Mouse (Mus musculus): Measurements from ENCODE around the gene Creg1. TPM values are rescaled to one million over a fixed set of nuclear protein-coding genes. Genes with fewer than 3 reads are reported as not detected.

Gene Creg1
- polyA plus RNA-seq, 1 experiment from 2014 or later: 63.5 TPM

DNA sequence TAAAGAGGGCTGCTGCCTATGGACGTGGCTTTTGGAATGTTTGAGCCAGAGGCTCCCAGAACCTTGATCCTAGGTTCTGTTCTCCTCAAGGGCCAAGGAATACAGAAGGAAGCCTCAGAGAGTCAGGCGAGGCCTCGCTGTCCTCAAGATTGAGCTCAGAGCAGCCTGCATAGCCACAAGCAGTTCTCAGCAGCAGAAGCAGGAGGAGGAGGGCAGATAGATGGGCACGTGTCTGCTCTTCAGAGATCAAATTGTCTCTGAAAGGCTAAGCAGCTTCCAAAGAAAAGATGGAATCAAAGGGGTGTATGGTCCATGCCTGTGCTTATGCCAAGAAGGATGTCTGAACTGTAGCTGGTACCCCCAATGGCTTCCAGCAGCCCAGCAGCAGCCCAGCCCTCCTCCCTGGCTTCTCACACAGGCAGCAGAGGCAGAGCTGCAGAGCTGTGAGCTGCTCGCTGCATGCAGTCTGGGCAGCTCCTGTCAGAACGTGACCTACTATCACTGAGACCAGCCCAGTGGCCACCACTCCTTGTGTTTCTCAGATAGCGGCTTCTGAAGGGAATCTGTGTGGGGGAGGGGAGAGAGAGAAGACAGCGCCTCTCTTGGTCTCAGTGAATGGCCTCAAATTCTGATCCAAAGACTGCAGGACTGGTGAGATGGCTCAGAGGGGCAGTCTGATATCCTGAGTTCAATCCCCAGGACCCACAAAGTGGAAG lies 54.8 kb downstream of the Creg1 start:
- no peak for ATAC-seq (ENCODE audit: low FRiP score, low TSS enrichment)
- H3K4me3 ChIP-seq (ENCODE audit: low read length): no peak overlapping the region

DNA sequence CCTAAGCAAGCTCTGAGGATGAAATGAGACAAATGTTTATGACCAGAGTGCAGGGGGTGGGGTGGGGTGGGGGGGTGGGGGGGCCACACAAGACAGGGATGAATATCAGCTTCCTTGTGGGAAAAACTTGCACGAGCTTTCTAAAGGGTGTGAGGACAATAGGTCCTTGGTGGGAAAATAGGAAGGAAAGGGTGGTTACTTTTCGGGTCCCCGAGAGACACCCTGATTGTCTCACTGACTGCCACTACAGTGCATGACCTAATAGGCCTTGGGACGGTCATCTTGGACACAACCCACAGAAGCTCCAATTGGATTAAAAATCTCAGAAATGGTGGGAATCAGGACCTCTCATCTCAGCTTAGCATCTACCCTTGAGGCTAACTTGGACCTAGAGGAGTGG lies 55.6 kb downstream of the Creg1 start:
- ATAC-seq (ENCODE audit: low FRiP score, low TSS enrichment): no peak
- no peak overlapping the region for H3K4me3 ChIP-seq (ENCODE audit: low read length)
- no peak overlapping the region for H3K9ac ChIP-seq (replicated peaks; ENCODE audit: low read length)
- 80% methylated on average over 4 of the region's 4 CpGs for WGBS
- no peaks in the 10 kb centered on the region for H3K36me3 ChIP-seq (ENCODE audit: insufficient read depth, low read length)
- H3K4me1 ChIP-seq (ENCODE audit: insufficient read depth, low read length): peaks cover 11% of the 10 kb centered on the region
- no peak overlapping the region for H3K27ac ChIP-seq (ENCODE audit: low read length)
- no peaks in the 10 kb centered on the region for H3K9me3 ChIP-seq (ENCODE audit: low read length)
- H3K27me3 ChIP-seq (ENCODE audit: insufficient read depth, low read length): no peaks in the 10 kb centered on the region
- H3K4me2 ChIP-seq (replicated peaks; ENCODE audit: low read depth, low read length): no peak overlapping the region

More for the DNA sequence above, 54.8 kb downstream of the Creg1 start:
- 49% methylated on average over 8 of the region's 8 CpGs for WGBS
- Histone ChIP-seq H3K9me3 (ENCODE audit: low read length) (no peaks in the 10 kb centered on the region), H3K27me3 (ENCODE audit: insufficient read depth, low read length) (no peaks in the 10 kb centered on the region), H3K9ac (replicated peaks; ENCODE audit: low read length) (no peak overlapping the region), H3K27ac (ENCODE audit: low read length) (no peak overlapping the region), H3K36me3 (ENCODE audit: insufficient read depth, low read length) (no peaks in the 10 kb centered on the region), H3K4me1 (ENCODE audit: insufficient read depth, low read length) (peaks cover 15% of the 10 kb centered on the region), H3K4me2 (replicated peaks; ENCODE audit: low read depth, low read length) (no peak overlapping the region)

GRCm38 (mm10) chr1:165822031-165822430 lies 58.5 kb downstream of the Creg1 start:
- Histone ChIP-seq H3K27me3 (ENCODE audit: insufficient read depth, low read length) (no peaks in the 10 kb centered on the region), H3K9ac (replicated peaks; ENCODE audit: low read length) (no peak overlapping the region), H3K4me3 (ENCODE audit: low read length) (no peak overlapping the region), H3K9me3 (ENCODE audit: low read length) (no peaks in the 10 kb centered on the region), H3K4me2 (replicated peaks; ENCODE audit: low read depth, low read length) (no peak overlapping the region), H3K4me1 (ENCODE audit: insufficient read depth, low read length) (no peaks in the 10 kb centered on the region), H3K27ac (ENCODE audit: low read length) (no peak overlapping the region), H3K36me3 (ENCODE audit: insufficient read depth, low read length) (no peaks in the 10 kb centered on the region)
- no peak for ATAC-seq (ENCODE audit: low FRiP score, low TSS enrichment)
- WGBS: 88% methylated on average over 2 of the region's 2 CpGs

Other genes with a start within 250 kb of the Creg1 start
- gene Mpzl1, start 129.2 kb upstream of the Creg1 start, polyA plus RNA-seq (2015; fragmentation: Nextera tagmentation; extraction: Ambion mirVana): 221 and 236 TPM in 2 replicates
- gene Rcsd1, start 54.0 kb upstream of the Creg1 start, polyA plus RNA-seq (2015; fragmentation: Nextera tagmentation; extraction: Ambion mirVana): 54.9 and 61.4 TPM in 2 replicates
- 0.91 and 1.6 TPM in 2 replicates for gene Cd247, start 24.9 kb downstream of the Creg1 start, polyA plus RNA-seq (2015; fragmentation: Nextera tagmentation; extraction: Ambion mirVana)
- gene Pou2f1, start 238.9 kb downstream of the Creg1 start, polyA plus RNA-seq (2015; fragmentation: Nextera tagmentation; extraction: Ambion mirVana): 14.0 and 20.6 TPM in 2 replicates

Data from kidney, embryonic 16.5 days (tissue).